Mouse (Mus musculus) liver, embryonic 15.5 days (tissue): ENCODE results near the gene Mypn. TPM values are rescaled to one million over a fixed set of nuclear protein-coding genes. Genes with fewer than 3 reads are reported as not detected.

Source experiments
- ATAC-seq: fragments of 200-750 bp; cut with Nextera tagmentation; 2 replicates; pipeline ENCODE4 v1.8.0; 2017; ENCODE audit warnings: moderate number of reproducible peaks, mild to moderate bottlenecking, moderate library complexity; ENCODE audit not compliant: insufficient read depth
- H3K27ac ChIP-seq: fragments of 300-500 bp; sonication (generic); replicated peaks from 2 replicates; pipeline ENCODE4 v1.5.1; 2015; ENCODE audit warnings: mild to moderate bottlenecking, inconsistent platforms
- H3K27me3 ChIP-seq: fragments of 300-500 bp; sonication (generic); 2 replicates; pipeline ENCODE4 v1.6.1; 2015; ENCODE audit warnings: mild to moderate bottlenecking, inconsistent platforms
- H3K36me3 ChIP-seq: fragments of 300-500 bp; sonication (generic); replicated peaks from 2 replicates; pipeline ENCODE4 v1.6.1; 2015; ENCODE audit warnings: moderate library complexity, mild to moderate bottlenecking, inconsistent platforms
- H3K4me1 ChIP-seq: fragments of 300-500 bp; sonication (generic); replicated peaks from 2 replicates; pipeline ENCODE4 v1.6.1; 2015; ENCODE audit warnings: inconsistent platforms
- H3K4me2 ChIP-seq: fragments of 300-500 bp; sonication (generic); 2 replicates; pipeline ENCODE4 v1.6.1; 2015; ENCODE audit warnings: moderate library complexity, mild to moderate bottlenecking, inconsistent platforms
- H3K4me3 ChIP-seq: fragments of 300-500 bp; sonication (generic); replicated peaks from 2 replicates; pipeline ENCODE4 v1.5.1; 2015; ENCODE audit warnings: mild to moderate bottlenecking, inconsistent platforms
- H3K9ac ChIP-seq: fragments of 300-500 bp; sonication (generic); 2 replicates; pipeline ENCODE4 v1.6.1; 2015; ENCODE audit warnings: moderate library complexity, mild to moderate bottlenecking, inconsistent platforms
- H3K9me3 ChIP-seq: fragments of 300-500 bp; sonication (generic); replicated peaks from 2 replicates; pipeline ENCODE4 v1.6.1; 2016; ENCODE audit warnings: inconsistent platforms
- WGBS: fragments of 180-500 bp; shearing (Covaris S2); methylation state at CpG from one replicate; pipeline ENCODE4 v1.1.7; 2015; ENCODE audit warnings: mixed read lengths; ENCODE audit not compliant: insufficient replicate concordance; 5-methylcytosine and 5-hydroxymethylcytosine counted together
- polyA plus RNA-seq: library from polyadenylated mRNA; unstranded; fragments of >200 nt; fragmentation: Nextera tagmentation; extraction: Ambion mirVana; gene quantifications from 2 replicates; pipeline ENCODE4 v1.2.1, GENCODE M21; 2015

Mypn gene
- polyA plus RNA-seq, 1 experiment from 2014 or later, result 0.30 TPM

DNA sequence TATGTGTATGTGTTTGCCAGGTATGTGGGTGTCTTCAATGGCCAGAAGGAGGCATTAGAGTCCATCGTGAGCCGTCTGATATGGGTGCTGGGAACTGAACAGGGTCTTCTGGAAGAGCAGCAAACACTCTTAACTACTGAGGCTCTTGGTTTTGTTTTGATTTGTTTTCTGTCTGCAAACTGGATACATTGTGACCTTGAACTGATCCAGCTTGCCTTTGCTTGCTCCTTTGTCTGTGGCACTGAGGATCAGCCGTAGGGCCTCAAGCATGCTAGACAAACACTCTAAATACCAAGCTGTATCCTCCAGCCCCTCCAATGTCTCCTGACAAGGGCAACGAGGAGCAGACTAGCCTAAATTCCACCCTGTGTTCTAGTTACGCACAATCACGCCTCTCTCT is 76.6 kb downstream of the Mypn start:
- Histone ChIP-seq H3K4me2 (no peak overlapping the region), H3K9me3 (no peaks in the 10 kb centered on the region), H3K4me1 (no peaks in the 10 kb centered on the region), H3K36me3 (no peaks in the 10 kb centered on the region), H3K27me3 (0 out of 2 replicates have a peak, but pooled peaks cover 2% of the 10 kb centered on the region), H3K9ac (no peak overlapping the region), H3K27ac (no peak overlapping the region), H3K4me3 (no peak overlapping the region)
- no peak for ATAC-seq
- WGBS, result 71% methylated on average over 6 of the region's 6 CpGs

GRCm38 (mm10) chr10:63126116-63126515 is 77.6 kb downstream of the Mypn start:
- H3K27me3 ChIP-seq, result 0 out of 2 replicates have a peak, but pooled peaks cover 2% of the 10 kb centered on the region
- WGBS, result 63% methylated on average over 4 of the region's 4 CpGs
- no peaks in the 10 kb centered on the region for H3K9me3 ChIP-seq
- H3K4me3 ChIP-seq, result no peak overlapping the region
- no peak overlapping the region for H3K4me2 ChIP-seq
- ATAC-seq, result no peak
- no peak overlapping the region for H3K9ac ChIP-seq
- H3K36me3 ChIP-seq, result no peaks in the 10 kb centered on the region
- H3K27ac ChIP-seq, result no peak overlapping the region
- H3K4me1 ChIP-seq, result no peaks in the 10 kb centered on the region

- Histone ChIP-seq H3K4me3 (no peak overlapping the region), H3K9ac (no peak overlapping the region), H3K9me3 (no peaks in the 10 kb centered on the region), H3K36me3 (no peaks in the 10 kb centered on the region), H3K27ac (no peak overlapping the region), H3K4me2 (no peak overlapping the region), H3K27me3 (0 out of 2 replicates have a peak, but pooled peaks cover 2% of the 10 kb centered on the region), H3K4me1 (no peaks in the 10 kb centered on the region)
- no peak for ATAC-seq
- WGBS, result 42% methylated on average over 11 of the region's 11 CpGs
Observed at GRCm38 (mm10) chr10:63125343-63125742, 78.4 kb downstream of the Mypn start.

GRCm38 (mm10) chr10:63124016-63124415 is 79.7 kb downstream of the Mypn start:
- H3K27me3 ChIP-seq, result 0 out of 2 replicates have a peak, but pooled peaks cover 2% of the 10 kb centered on the region
- no peak overlapping the region for H3K9ac ChIP-seq

GRCm38 (mm10) chr10:63123141-63123540 is 80.6 kb downstream of the Mypn start:
- H3K4me3 ChIP-seq, result no peak overlapping the region
- no peaks in the 10 kb centered on the region for H3K4me1 ChIP-seq
- 62% methylated on average over 8 of the region's 8 CpGs for WGBS
- H3K27ac ChIP-seq, result no peak overlapping the region
- H3K9me3 ChIP-seq, result no peaks in the 10 kb centered on the region
- ATAC-seq, result no peak
- H3K4me2 ChIP-seq, result no peak overlapping the region
- H3K9ac ChIP-seq, result no peak overlapping the region
- H3K36me3 ChIP-seq, result no peaks in the 10 kb centered on the region
- H3K27me3 ChIP-seq, result 0 out of 2 replicates have a peak, but pooled peaks cover under 1% of the 10 kb centered on the region

More at GRCm38 (mm10) chr10:63124016-63124415, 79.7 kb downstream of the Mypn start:
- no peaks in the 10 kb centered on the region for H3K36me3 ChIP-seq
- ATAC-seq, result no peak
- no peak overlapping the region for H3K4me2 ChIP-seq
- H3K9me3 ChIP-seq, result no peaks in the 10 kb centered on the region
- no peak overlapping the region for H3K27ac ChIP-seq
- WGBS, result 77% methylated on average over 10 of the region's 10 CpGs
- H3K4me3 ChIP-seq, result no peak overlapping the region
- no peaks in the 10 kb centered on the region for H3K4me1 ChIP-seq

DNA sequence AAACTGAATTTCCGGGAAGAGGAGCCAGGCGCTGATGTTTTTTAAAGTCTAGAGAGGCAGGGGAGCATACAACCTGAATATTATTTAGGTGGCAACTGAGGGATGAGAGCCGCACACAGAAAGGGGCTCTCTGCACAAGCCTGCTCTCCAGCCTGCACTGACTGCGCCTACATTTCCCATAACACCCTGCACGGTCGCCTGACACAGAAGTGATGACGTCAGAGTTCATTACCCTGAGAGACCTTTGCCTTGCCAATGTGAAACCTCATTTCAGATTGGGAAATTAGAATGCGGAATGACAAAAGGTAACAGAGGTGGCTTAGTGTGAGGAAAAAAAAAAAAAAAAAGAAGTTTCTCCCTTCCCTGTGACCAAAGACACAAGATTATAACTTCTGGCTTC is 81.2 kb downstream of the Mypn start:
- Histone ChIP-seq H3K36me3 (no peaks in the 10 kb centered on the region), H3K27me3 (no peaks in the 10 kb centered on the region), H3K4me2 (no peak overlapping the region), H3K4me1 (no peaks in the 10 kb centered on the region), H3K4me3 (no peak overlapping the region), H3K27ac (no peak overlapping the region), H3K9ac (no peak overlapping the region), H3K9me3 (no peaks in the 10 kb centered on the region)
- WGBS, result 34% methylated on average over 8 of the region's 8 CpGs
- no peak for ATAC-seq

- WGBS, result 76% methylated on average over 14 of the region's 14 CpGs
- Histone ChIP-seq H3K4me1 (no peaks in the 10 kb centered on the region), H3K4me2 (no peak overlapping the region), H3K27me3 (no peaks in the 10 kb centered on the region), H3K27ac (no peak overlapping the region), H3K9me3 (no peaks in the 10 kb centered on the region), H3K9ac (no peak overlapping the region), H3K36me3 (no peaks in the 10 kb centered on the region), H3K4me3 (no peak overlapping the region)
- no peak for ATAC-seq
Observed at GRCm38 (mm10) chr10:63121961-63122360, 81.8 kb downstream of the Mypn start.

DNA sequence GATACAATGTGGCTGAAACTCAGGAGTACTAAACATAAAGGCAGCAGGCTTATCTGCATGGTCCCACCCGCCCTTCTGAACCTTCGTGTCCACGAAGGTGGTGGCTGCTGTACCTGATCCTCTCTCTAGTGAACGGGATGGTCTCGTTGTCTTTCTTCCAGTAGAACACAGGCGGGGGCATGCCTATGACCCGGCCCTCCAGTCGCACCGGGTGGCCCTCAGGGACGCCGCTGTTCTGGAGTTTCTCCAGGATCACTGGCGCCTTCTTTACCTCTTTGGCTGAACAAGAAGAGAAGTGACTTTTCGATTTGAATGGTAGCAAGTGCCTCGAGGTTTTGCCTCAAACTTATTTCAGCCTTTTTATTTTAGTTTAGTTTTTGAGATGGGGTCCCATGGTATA is 83.8 kb downstream of the Mypn start:
- Histone ChIP-seq H3K4me1 (no peaks in the 10 kb centered on the region), H3K36me3 (no peaks in the 10 kb centered on the region), H3K9ac (no peak overlapping the region), H3K4me2 (no peak overlapping the region), H3K9me3 (no peaks in the 10 kb centered on the region), H3K27me3 (no peaks in the 10 kb centered on the region), H3K27ac (no peak overlapping the region), H3K4me3 (no peak overlapping the region)
- no peak for ATAC-seq
- 57% methylated on average over 14 of the region's 14 CpGs for WGBS

DNA sequence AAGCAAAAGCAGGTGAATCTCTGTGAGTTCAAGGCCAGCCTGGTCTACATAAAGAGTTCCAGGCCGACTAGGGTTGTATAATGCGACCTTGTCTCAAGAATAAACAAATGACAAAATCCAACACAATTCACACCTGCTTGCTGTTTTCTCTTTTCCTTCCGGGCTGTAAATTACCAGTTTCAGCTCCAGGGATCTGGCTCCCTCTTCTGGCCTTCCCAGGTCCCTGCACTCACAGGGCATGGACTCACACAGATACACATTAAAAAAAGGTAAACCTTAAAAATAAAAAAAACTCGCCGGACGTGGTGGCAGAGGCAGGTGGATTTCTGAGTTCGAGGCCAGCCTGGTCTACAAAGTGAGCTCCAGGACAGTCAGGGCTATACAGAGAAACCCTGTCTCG is 86.2 kb downstream of the Mypn start:
- no peak overlapping the region for H3K4me2 ChIP-seq
- no peak overlapping the region for H3K4me3 ChIP-seq
- no peak overlapping the region for H3K9ac ChIP-seq
- H3K9me3 ChIP-seq, result no peaks in the 10 kb centered on the region
- H3K36me3 ChIP-seq, result no peaks in the 10 kb centered on the region
- H3K27me3 ChIP-seq, result no peaks in the 10 kb centered on the region
- WGBS, result 66% methylated on average over 8 of the region's 8 CpGs
- no peaks in the 10 kb centered on the region for H3K4me1 ChIP-seq
- ATAC-seq, result no peak
- no peak overlapping the region for H3K27ac ChIP-seq

DNA sequence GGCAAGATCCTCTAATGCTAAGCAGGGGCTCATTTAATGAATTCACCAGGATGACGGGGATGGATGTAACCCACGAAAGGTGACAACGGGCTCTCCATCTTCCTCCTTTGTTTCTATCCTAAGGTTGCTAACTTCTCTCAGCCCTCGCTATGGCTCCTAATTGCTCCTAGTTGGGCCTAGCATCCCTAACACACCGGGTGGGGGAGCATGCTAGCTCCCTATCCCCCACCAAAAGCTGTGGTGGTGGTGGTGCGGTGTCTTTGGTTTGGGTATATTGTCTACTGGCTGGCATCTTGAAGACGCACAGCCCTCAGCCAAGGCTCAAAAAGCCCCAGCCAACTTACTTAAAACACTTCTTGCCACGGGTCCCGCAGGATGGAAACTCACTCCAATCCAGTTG is 87.4 kb downstream of the Mypn start:
- no peak overlapping the region for H3K9ac ChIP-seq
- H3K36me3 ChIP-seq, result no peaks in the 10 kb centered on the region
- no peaks in the 10 kb centered on the region for H3K9me3 ChIP-seq
- WGBS, result 79% methylated on average over 9 of the region's 9 CpGs
- no peaks in the 10 kb centered on the region for H3K27me3 ChIP-seq
- H3K4me1 ChIP-seq, result no peaks in the 10 kb centered on the region
- H3K4me3 ChIP-seq, result no peak overlapping the region
- H3K27ac ChIP-seq, result no peak overlapping the region
- ATAC-seq, result no peak
- H3K4me2 ChIP-seq, result no peak overlapping the region

DNA sequence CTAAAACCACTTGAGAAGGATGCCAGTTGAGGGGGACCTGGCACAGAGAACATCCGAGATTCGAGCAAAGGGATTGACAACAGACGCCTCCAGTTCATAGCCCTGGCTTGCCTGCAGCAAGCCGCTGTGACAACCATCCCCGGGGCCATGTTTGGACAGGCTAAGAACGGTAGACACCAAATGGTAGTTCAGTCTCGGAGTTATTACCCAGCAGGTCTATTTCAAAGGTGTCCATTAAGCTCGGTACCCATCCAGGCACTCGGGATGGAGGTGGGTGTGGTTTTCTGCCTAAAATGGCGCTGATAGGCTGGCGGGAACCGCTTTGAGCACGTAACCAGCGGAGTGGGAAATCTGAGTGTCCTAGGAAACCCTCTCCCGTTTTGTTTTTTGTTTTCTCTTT is 87.9 kb downstream of the Mypn start:
- 75% methylated on average over 15 of the region's 15 CpGs for WGBS
- no peak overlapping the region for H3K4me2 ChIP-seq
- H3K27ac ChIP-seq, result no peak overlapping the region
- H3K4me3 ChIP-seq, result no peak overlapping the region
- ATAC-seq, result no peak
- no peaks in the 10 kb centered on the region for H3K4me1 ChIP-seq
- H3K9me3 ChIP-seq, result no peaks in the 10 kb centered on the region
- H3K27me3 ChIP-seq, result no peaks in the 10 kb centered on the region
- H3K36me3 ChIP-seq, result no peaks in the 10 kb centered on the region
- no peak overlapping the region for H3K9ac ChIP-seq

GRCm38 (mm10) chr10:63113716-63114360 is 89.9 kb downstream of the Mypn start:
- Histone ChIP-seq H3K36me3 (no peaks in the 10 kb centered on the region), H3K4me2 (no peak overlapping the region), H3K27ac (no peak overlapping the region), H3K9ac (no peak overlapping the region), H3K27me3 (no peaks in the 10 kb centered on the region), H3K4me3 (no peak overlapping the region), H3K9me3 (no peaks in the 10 kb centered on the region), H3K4me1 (no peaks in the 10 kb centered on the region)
- 63% methylated on average over 6 of the region's 6 CpGs for WGBS
- ATAC-seq, result no peak
